Mouse (Mus musculus): ENCODE measurements around the gene Pheta1. TPM values are rescaled to one million over a fixed set of nuclear protein-coding genes. Genes with fewer than 3 reads are reported as not detected.
"Not testable (repeated sequence)": the region's sequence is repeated elsewhere in the genome, so short reads cannot be mapped to it uniquely, and the experiment has no call there.

Pheta1 gene
- total RNA-seq, 2 experiments from 2014 or later: 4.3 to 4.9 TPM

DNA sequence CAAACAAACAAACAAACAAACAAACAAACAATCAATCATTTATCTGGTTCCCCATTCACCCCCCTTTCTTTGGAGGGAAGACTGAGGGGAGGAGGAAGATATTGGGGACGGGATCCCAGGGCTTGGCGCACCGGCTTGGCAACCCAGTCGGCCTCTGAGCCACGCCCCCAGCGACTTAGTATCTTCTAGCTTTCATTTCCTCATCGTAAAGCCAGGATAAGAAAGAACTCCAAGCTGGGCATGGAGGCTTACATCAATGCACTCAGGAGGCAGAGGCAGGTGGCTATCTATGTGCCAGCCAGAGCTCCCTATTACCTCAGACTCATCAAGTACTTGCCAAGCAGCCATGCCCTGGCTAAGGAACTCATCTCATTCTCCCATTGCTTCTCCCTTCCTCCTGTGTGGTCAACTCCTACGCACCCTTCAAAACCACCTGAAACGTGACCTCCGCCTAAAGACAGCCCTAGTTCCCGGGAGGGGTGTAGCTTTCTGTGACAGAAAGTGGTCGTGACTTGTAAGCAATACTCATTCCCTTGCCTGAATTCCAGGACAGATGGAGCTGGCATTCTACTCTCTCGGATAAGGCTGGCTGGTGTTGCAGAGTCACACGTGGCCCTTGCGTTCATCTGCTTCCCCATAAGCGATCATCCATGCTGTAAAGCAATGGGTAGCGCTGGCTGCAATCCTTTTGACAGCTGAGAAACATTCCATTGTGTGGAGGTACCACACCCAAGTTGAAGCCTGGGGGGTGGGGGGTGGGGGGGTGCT, 5.5 kb upstream of the Pheta1 start:
- no peak for DNase-seq

DNA sequence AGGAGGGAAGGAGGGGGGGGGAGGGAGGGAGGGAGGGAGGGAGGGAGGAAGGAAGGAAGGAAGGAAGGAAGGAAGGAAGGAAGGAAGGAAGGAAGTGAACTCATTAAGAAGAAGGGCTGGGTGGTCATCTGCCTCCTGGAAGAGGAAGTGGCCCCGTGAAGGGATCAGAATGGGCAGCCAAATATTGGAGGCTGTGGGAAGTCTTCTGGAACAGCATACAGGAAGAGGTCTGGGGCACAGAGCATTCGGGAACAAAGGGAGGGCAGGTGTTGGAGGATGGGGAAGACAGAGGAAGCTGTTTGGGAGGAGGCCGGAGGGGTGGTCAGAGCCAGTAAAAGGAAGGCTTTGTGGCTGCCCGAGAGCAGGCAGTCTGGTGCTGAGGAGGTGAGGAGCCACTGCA, 3.4 kb upstream of the Pheta1 start:
- no peak for DNase-seq

DNA sequence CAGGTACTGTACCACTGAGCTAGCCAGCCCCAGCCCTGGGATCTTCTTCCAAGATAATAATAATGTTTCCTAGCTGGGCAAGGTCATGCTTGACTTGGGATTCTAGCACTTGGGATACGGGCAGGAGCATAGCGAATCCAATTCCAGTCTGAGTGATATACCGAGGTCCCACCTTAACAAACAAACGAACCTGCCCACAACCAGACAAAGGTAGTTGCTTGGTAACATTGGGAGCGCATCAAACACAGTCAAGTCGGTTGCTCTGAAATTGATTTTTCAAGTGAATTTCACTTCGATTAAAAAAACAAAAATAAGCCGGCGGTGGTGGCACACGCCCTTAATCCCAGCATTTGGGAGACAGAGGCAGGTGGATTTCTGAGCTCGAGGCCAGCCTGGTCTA, 2.5 kb upstream of the Pheta1 start:
- DNase-seq: no peak

DNA sequence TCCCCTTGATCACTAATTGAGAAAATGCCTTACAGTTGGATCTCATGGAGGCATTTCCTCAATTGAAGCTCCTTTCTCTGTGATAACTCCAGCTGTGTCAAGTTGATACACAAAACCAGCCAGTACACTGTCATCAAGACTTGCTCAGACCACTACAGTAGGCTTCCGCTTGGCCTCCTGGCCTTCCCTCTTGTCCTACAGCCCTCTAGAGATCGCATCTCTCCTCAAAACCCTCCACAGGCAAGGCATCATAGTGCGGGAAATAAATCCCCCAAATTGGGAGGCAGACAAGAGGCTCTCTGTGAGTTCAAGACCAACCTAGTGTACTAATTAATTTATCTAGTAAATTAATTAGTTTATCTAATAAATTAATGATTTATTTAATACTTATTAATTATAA, 1.5 kb upstream of the Pheta1 start:
- not testable (repeated sequence) for DNase-seq

DNA sequence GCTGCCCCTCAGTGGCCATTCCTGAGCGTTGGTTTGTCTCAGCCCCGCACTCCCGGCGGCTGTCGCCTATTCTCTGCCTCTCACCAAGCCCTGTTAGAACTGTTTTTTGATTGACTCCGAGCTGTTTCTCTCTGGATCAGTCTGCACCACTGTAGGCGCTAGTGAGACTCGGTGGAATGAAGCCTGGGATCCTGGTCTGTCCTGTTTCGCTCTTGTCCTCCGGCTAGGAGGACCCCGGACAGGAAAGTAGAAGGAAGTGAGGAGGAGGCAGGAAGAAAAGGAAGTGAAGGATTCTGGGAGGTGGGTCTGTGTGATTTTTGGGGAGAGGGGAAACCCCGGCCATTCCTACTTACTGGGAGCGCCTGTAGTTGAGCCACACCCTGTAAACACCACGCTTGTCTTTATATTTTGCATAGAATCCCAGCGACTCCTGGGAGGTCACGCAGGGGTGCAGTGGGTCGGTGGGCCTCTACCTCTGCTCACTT, 707 bp upstream of the Pheta1 start:
- no peak for DNase-seq

DNA sequence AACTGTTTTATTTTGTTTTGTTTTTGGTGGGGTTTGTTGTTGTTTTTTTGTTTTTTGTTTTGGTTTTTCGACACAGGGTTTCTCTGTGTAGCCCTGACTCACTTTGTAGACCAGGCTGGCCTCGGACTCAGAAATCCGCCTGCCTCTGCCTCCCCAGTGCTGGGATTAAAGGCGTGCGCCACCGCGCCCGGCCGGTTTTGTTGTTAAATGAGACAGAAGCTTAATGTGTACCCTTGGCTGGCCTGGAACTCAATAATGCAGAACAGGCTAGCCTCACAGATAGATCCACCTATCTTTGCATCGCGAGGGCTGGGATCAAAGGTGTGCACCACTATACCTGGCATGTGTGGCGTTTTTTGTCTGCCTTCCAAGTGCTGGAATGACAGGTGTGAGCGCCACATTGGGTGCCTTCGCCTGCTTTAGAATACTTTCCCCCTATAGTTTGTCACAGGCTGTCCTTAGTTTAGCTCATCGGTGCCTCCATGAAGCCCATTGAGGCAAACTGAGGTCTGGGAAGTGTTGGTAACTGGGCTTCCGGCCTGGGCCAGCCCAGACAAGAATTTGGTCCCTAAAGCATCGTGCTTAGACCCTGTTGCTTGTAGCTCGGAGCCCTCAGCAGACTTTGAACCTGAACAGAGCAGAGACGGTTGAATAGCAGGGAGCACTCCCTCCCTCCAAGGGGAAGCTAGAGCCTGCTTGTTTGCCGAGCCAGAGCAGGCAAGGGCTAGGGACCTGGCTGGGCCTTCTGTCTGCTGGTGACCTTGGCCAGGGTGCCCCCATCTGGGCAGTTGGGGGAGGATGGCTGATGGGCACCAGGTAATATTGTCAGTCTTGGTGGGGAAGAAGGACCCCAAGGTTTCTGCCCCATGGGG, 930 bp downstream of the Pheta1 start:
- no peak for DNase-seq

DNA sequence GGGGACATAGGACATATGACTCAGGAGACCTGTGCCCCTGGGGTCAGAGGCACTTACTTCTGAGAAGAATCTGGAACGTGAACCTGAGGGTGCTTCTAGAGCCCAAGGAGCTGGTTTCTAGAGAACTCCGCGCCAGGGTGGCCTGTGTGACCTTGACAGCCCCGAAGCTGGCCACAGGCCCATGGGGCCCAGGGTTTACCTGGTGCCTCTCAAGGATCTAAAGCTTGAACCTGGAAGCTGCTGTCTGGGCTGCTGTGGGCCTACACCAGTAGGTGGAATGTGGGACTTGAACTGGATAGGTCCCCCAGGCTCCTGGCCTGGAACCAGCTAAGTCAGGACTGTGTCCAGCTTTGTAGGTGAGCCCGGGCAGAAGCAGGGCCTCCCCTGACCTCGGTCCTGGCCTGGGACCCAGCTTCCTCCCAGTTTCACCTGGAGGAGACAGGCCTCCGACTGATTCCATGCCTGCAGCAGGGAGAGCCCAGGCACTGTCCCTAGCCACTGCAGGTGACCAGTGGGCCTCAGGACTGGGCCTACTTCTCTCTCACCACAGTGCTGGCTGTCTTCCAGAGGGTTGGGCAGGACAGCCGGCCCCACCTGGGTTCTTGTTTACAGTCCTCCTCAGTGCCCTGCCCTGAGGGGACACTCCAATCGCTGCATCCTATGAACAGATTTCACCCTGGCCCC, 4.7 kb downstream of the Pheta1 start:
- no peak for DNase-seq

DNA sequence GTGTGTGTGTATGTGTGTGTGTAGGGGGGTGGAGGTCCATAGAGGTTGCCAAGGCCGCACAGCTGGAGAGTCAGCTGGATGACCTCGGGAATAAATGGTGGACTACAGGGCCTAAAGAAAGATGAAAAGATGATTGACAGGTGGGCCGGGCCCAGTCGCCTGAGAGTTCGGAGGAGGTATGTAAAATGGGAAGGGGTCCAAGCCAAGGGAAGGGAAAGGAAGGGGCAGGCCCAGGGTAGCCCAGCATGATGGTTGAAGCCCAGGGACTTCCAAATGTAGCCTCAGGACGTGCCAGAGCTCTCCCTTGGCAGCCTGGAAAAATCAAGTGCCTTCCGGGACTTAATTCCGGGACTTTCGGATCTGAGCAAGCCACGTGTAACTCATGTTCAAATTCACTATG, 6.0 kb downstream of the Pheta1 start:
- DNase-seq: no peak

DNA sequence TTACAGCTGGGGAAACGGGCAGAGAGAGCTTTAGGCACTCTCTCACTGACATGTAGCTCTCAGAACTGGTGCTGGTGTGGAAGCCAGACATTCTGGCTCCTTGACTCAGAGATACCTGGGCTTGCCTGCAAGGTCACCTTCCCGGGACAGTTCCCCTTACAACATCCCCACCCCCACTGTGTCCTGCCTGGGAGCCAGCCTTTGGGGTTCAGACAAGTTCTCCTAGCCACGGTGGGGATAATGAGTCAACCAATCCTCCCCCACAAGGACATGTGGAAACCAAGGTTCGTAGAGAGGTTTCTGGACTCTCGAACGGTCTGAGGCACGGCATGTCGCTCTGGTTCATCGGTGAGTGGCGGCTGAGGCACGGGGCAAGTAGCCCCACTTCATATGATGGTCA, 8.0 kb downstream of the Pheta1 start:
- no peak for DNase-seq

DNA sequence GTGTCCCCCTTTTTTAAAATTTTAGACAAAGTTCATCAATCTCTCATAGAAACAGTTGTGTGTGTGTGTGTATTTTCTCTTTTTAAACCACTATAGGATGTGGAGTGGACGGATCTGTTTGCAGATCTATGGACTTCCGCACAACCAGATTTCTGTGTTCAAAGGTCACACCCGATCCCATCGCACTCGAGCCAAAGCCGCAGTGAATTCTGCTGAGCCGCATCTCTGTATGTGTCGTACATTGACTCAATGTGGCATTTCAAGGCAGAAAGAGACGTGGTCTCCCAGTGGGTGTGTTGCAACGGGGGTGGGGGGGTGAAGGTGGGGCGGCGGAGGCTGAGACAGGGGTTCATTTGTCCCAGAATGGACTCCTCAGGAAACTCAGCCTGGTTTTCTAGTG, 9.6 kb downstream of the Pheta1 start:
- no peak for DNase-seq

DNA sequence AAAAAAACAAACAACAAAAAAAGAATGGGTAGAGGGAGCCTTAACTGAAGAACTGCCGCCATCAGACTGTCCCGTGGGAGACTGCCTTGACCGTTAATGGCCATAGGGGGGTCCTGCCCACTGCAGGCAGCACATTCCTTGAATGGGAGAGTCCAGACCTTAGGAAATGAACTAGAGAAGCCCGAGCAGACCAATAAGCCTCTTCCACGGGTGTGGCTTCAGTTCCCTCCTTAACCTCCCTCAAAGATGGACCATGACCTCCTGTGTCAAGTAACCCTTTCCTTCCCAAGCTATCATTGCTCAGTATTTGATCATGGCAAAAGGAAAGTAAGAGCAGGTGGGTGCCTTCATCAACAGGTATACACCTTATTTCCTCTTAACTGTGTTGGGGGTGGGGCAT, 13.2 kb downstream of the Pheta1 start:
- DNase-seq: no peak

DNA sequence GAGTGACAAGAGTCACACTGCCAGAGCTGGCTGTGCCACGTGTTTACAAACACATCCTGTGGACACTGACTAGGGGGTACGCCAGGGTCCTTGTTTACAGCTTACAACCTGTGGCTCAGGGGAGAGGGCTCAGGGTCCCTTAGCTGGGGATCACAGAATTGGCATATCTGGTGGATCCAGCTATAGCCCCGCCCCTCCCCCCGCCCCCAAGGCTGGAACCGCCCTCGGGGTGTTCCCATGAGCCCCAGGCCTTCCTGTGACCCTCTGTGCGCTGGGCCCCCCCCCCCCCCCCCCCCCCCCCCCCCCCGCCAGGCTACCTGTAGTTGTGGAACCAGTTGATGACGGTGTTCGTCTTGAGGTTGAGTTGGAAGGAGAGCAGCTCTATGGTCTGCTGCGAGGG, 15.5 kb downstream of the Pheta1 start:
- no peak for DNase-seq

DNA sequence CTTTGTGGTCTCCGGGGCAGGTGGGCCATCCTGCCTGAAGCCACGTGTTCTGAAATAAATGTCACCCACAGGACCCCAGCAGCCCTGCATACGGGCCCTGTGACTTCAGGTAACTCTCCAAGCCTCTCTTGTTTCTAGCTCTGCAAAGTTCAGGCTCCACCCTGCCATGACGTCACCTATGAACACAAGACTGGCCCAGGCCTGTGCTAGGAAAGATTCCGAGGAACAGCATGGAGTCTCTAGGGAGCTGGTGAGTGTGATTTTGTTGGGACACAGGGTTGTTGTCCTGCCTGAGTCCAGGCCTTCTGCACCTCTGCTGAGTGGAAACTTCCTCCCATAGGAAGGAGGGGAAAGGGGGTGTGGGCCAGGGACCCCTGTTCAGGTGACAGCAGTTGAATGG, 19.2 kb downstream of the Pheta1 start:
- DNase-seq: no peak

DNA sequence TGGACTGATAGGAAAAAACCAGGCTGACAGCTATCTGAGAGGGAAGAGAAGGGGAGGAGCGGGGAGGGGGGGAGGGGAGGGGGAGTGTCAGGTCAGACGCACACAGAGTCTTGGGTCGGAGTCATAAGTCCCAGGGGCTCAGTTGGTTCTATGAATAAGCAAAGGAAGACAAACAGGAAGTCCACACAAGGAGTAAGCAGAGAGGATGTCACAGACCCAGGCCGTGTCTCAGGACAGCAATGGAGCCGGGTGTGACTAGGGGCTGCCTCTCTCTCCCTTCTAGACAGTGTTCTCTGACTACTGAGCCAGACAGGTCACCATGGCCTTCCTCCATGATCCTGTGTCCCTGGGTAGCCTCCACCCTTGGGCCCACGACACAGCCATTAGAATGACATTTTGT, 22.0 kb downstream of the Pheta1 start:
- DNase-seq: no peak

DNA sequence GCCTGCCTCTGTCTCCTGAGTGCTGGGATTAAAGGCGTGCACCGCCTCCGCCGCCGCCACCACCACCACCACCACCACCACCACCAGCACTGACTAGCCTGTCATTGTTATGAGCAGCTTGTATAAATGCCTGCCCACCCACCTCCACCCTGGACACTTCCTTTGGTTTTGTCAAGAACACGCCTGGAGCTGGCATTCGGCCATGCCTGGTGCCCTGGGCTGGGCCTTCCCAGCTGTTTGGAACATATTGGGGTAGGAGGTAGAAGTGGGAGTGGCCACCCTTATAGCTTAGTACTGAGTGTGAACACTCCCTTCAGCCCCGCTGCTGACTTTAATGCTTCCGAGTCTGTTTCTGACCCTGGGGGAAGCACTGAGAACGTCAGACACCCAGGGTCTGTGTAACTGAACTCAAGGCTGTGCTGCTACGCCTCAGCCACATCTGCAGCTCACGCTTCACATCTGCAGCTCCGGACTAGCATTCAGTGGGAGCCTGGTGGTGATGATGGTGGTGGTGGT, 22.8 kb downstream of the Pheta1 start:
- DNase-seq: no peak

DNA sequence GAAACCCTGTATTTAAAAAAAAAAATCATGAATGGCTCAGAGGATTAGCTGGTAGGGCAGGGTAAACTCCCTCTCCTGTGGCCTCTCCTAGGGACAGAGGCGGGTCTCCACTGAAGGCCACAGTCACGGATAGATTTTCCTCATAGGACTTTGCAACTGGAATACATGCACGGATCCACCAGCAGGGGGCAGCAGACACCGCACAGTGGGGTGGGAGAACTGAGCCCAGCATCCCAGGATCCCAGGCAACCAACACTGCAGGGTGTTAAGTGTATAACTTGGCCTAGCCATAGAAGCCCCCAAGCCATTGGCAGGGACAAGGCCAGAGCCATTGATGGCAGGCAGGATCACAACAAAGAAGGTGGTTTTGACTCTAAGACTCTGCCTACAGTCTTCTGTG, 23.4 kb downstream of the Pheta1 start:
- DNase-seq: peak; percentile 61

DNA sequence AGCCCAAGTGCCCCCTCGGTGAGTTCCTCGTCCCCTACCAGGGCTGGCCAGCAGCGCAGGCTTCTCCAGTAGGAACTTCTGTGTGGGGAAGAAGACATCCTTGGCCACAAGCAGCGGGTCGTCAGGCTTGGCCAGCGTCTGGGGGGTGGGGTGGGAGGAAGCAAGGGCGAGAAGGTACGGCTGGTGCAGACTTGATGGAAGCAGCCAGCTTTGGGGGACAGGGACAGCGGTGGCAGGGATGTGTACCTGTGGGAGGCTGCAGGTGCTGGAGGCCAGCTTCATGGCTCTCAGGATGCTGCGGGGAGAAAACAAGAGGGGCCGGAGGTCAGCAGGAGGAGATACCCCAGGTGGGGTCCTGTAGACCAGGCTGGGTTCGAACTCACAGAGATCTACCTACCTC, 26.3 kb downstream of the Pheta1 start:
- no peak for DNase-seq

DNA sequence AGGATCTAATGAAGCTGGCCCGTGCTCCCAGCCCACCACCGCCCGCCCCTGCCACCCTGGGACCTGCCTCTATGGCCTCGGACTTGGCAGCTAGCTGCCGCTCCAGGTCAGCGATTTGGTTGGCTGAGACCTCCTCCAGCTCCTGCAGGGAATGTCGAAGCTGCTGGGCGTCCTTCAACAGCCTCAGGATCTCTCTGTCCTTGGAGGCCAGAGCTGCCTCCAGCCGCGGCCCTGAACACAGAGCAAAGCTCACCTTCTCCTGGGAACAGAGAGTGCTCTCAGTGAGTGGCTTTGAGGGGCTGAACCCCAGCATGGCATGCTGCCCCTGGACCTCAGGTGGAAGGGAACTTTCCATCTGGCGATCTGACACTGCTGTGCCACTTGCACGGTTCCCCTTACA, 28.1 kb downstream of the Pheta1 start:
- no peak for DNase-seq

DNA sequence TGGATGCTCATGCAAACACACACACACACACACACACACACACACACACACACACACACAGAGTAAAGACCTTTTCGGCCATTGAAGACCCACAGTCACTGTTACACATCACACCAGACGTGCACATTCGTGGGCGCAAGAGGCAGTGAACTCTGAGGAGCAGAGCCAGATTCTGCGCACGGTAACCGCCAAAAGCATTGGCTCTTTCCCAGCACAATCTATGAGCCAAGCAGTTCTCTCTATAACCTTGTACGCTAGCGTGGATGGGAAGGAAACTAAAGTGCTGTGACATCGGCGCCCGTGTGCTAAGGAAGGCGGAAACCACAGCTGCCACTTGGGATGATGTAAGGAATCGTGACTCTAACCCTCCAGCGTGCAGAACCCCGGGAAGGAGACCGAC, 29.9 kb downstream of the Pheta1 start:
- DNase-seq: no peak

DNA sequence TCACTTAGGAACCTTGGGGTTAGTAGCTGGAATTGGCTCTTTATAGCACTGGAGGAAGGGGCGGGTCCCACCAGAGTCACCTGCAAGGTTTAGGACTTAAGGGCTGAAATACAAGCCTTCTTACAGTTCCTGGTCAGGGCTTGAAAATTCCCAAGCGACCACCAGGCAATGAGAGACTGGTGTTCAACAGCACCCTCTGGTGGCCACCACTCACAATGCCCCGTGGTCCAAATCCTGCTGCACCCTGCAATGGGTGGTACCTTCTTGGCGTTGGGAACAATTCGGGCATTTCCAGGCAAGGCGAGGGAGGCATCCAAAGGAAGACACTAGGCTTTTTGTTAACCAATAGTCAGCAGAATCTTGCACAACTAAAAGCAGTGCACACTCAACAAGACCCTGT, 30.4 kb downstream of the Pheta1 start:
- DNase-seq: no peak

DNA sequence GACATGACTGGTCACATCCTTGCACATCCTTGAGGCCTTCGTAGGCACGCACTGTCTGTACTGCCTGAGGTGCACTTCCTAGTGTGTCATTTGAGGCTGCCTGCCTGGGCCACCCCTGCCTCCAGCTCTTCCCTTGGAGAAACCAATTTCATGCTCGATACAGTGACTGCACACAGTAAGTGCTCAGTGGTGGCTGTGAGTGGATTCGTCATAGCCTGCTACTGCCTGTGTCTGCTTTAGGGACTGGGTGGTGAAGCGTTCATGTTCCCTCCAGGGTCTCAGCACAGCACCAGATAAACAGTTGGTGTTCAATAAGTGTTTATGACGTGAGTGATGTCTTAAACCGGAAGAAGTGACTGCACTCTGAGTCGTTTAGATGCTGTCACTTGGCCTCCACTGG, 34.6 kb downstream of the Pheta1 start:
- no peak for DNase-seq

DNA sequence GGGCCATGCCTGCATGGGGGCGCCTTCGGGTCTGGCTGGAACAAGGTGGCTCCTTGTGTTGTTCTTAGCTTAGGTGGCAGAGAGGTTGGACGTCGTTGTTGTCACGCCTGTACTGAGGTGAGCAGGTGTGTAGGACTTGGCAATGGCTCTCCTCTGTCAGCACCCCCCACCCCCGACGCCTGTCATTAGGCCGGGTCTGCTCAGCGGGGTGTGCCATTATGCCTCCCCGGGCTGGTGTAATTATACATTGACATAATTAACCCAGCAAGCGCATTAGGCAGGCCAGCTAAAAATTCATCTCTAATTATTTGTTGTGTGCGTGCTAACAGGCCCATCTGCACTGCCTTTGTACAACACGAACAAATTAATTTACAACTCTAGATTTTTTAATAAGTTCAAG, 40.6 kb downstream of the Pheta1 start:
- no peak for DNase-seq
